Comparison of ENCODE assay signal across 18 mouse cellular contexts in genomic region chr2:178497900-178498299, GRCm38 (mm10).
DNase-seq lines count a peak whose midpoint lies in the region; ATAC-seq and TF ChIP-seq lines count a peak whose summit lies in the region.
"Had no signal": no experiment of that assay in that cellular context is flagged by ENCODE, and none has a peak within 500 bp of the region (broad histone marks: within the 10 kb centered on the region; RNA-seq: fewer than 3 reads in every experiment).

No protein-coding gene starts in this region.

- H3K36me3 ChIP-seq in heart, embryonic 13.5 days = no peaks in the 10 kb centered on the region
- no peaks in the 10 kb centered on the region for H3K36me3 ChIP-seq in thymus, adult 2 months (ENCODE audit: control insufficient read depth, insufficient read depth, low read length)
- H3K36me3 ChIP-seq in hindbrain, embryonic 10.5 days = no peaks in the 10 kb centered on the region
- H3K36me3 ChIP-seq: embryonic facial prominence, embryonic 12.5 days; heart, embryonic 15.5 days; hindbrain, embryonic 12.5 days; kidney, embryonic 15.5 days; limb, embryonic 13.5 days had no signal

- no peak for ATAC-seq in heart, embryonic 13.5 days (ENCODE audit: extremely low read depth, insufficient number of reproducible peaks, low FRiP score, low TSS enrichment)
- peak; percentile 81 for ATAC-seq in granulocyte monocyte progenitor cell, adult 5-6 weeks (replicated peaks; ENCODE audit: poor library complexity, severe bottlenecking)
- 0 out of 2 replicates have a peak, but pooled peaks have one; percentile 20 for ATAC-seq in monocyte, adult 5-6 weeks (replicated peaks; ENCODE audit: insufficient number of reproducible peaks, low FRiP score, low TSS enrichment, poor library complexity, severe bottlenecking)
- ATAC-seq: midbrain, embryonic 16.5 days had no signal

- no peak for TF ChIP-seq POLR2A in thymus, adult 2 months (IDR thresholded peaks at IDR 0.05; ENCODE audit: control insufficient read depth, extremely low read depth, insufficient read depth, low read length, poor library complexity)

- H3K9me3 ChIP-seq in heart, embryonic 13.5 days = 0 out of 2 replicates have a peak, but pooled peaks cover 5% of the 10 kb centered on the region
- no peaks in the 10 kb centered on the region for H3K9me3 ChIP-seq in hindbrain, embryonic 10.5 days
- H3K9me3 ChIP-seq: embryonic facial prominence, embryonic 12.5 days; heart, embryonic 15.5 days; kidney, embryonic 15.5 days had no signal

- H3K27ac ChIP-seq in heart, embryonic 13.5 days (replicated peaks) = peak overlapping the region; percentile 26
- no peak overlapping the region for H3K27ac ChIP-seq in thymus, adult 2 months (ENCODE audit: control insufficient read depth, insufficient read depth, low read length)
- no peak overlapping the region for H3K27ac ChIP-seq in hindbrain, embryonic 10.5 days
- H3K27ac ChIP-seq: embryonic facial prominence, embryonic 12.5 days; heart, embryonic 15.5 days; hindbrain, embryonic 12.5 days; kidney, embryonic 15.5 days; limb, embryonic 13.5 days had no signal

- no peaks in the 10 kb centered on the region for H3K27me3 ChIP-seq in heart, embryonic 13.5 days (replicated peaks)
- H3K27me3 ChIP-seq in thymus, adult 2 months (ENCODE audit: control insufficient read depth, insufficient read depth, low read length) = no peaks in the 10 kb centered on the region
- no peaks in the 10 kb centered on the region for H3K27me3 ChIP-seq in hindbrain, embryonic 10.5 days (ENCODE audit: insufficient read depth, poor library complexity, severe bottlenecking)
- H3K27me3 ChIP-seq: embryonic facial prominence, embryonic 12.5 days; heart, embryonic 15.5 days; hindbrain, embryonic 12.5 days; kidney, embryonic 15.5 days had no signal

- H3K4me2 ChIP-seq in heart, embryonic 13.5 days = no peak overlapping the region
- H3K4me2 ChIP-seq: embryonic facial prominence, embryonic 12.5 days; heart, embryonic 15.5 days; hindbrain, embryonic 12.5 days; kidney, embryonic 15.5 days; limb, embryonic 13.5 days had no signal

- peaks cover 48% of the 10 kb centered on the region for H3K4me1 ChIP-seq in heart, embryonic 13.5 days
- H3K4me1 ChIP-seq in thymus, adult 2 months (replicated peaks; ENCODE audit: control insufficient read depth, insufficient read depth, low read length) = peaks cover 16% of the 10 kb centered on the region
- peaks cover 14% of the 10 kb centered on the region; the same call in 1 of the 2 replicates for H3K4me1 ChIP-seq in hindbrain, embryonic 10.5 days (replicated peaks)
- H3K4me1 ChIP-seq: hindbrain, embryonic 12.5 days had no signal

- intact Hi-C loops in heart, postnatal 25 days (cut with DNase I) = no loop called here

- DNase-seq in heart, postnatal 25 days (ENCODE audit: low spot score) = no peak
- peak; percentile 11 for DNase-seq in thymus, postnatal 14 days
- DNase-seq in thymus, adult 2 months = no peak
- no peak for DNase-seq in c-Kit-positive CD71-positive TER-119-positive erythroid progenitor cells, embryonic 14.5 days (ENCODE audit: low spot score)
- no peak for DNase-seq in hindbrain, embryonic 10.5 days (ENCODE audit: low spot score)
- DNase-seq: cerebellum, adult 11 months; cerebellum, postnatal 25 days; gastrocnemius, postnatal 25 days; spleen, adult 18-20 months had no signal

- H3K4me3 ChIP-seq in heart, embryonic 13.5 days = no peak overlapping the region
- no peak overlapping the region for H3K4me3 ChIP-seq in thymus, adult 2 months (ENCODE audit: control insufficient read depth, insufficient read depth, low read length)
- H3K4me3 ChIP-seq in hindbrain, embryonic 10.5 days = no peak overlapping the region
- H3K4me3 ChIP-seq: embryonic facial prominence, embryonic 12.5 days; heart, embryonic 15.5 days; hindbrain, embryonic 12.5 days; kidney, embryonic 15.5 days; limb, embryonic 13.5 days had no signal

- TF ChIP-seq CTCF in thymus, adult 2 months (IDR thresholded peaks at IDR 0.05; ENCODE audit: borderline replicate concordance, control insufficient read depth, extremely low read depth, insufficient read depth, low read length, poor library complexity) = no peak

- WGBS in heart, embryonic 13.5 days = 40% methylated on average over 1 of the region's 1 CpGs
- WGBS in thymus, adult 2 months = 3% methylated on average over 1 of the region's 1 CpGs
- 94% methylated on average over 1 of the region's 1 CpGs for WGBS in hindbrain, embryonic 10.5 days

- H3K9ac ChIP-seq in heart, embryonic 13.5 days = no peak overlapping the region
- H3K9ac ChIP-seq: embryonic facial prominence, embryonic 12.5 days; heart, embryonic 15.5 days; hindbrain, embryonic 12.5 days; kidney, embryonic 15.5 days; limb, embryonic 13.5 days had no signal
